Mouse (Mus musculus) mature B cell (primary cell): ENCODE measurements around the gene Dapl1.

Source experiments
- in situ Hi-C: fragments of 300-500 bp; cut with MboI; formaldehyde crosslinking; loops from 2 replicates; pipeline ENCODE4 v1.14.3; 2019

Dapl1 gene

GRCm38 (mm10) chr2:59484438-59484837 is at the start of gene Dapl1:
Dapl1 (plus strand) TSS chr2:59484653.
- in situ Hi-C loops: no loop called here

DNA sequence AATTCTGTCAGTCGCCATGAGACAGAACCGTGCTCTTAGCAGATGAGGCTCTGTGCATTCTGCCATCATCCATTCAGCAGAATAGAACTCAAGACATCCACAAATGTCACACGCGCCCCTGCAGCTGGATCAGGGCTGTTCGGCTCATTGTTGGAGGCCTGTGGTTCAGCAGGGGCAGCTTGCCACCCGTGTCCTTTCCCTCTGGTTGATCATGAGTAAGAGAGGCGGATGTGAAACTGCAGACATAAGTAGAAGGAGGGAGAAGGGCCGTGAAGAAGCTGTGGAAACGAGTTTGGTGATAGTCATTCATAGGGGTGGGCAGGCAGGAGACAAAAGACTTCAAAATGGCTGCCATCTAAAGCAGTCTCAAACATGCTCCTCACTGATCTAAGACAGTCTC is 49.6 kb upstream of the Dapl1 start:
- in situ Hi-C loops: no loop called here

DNA sequence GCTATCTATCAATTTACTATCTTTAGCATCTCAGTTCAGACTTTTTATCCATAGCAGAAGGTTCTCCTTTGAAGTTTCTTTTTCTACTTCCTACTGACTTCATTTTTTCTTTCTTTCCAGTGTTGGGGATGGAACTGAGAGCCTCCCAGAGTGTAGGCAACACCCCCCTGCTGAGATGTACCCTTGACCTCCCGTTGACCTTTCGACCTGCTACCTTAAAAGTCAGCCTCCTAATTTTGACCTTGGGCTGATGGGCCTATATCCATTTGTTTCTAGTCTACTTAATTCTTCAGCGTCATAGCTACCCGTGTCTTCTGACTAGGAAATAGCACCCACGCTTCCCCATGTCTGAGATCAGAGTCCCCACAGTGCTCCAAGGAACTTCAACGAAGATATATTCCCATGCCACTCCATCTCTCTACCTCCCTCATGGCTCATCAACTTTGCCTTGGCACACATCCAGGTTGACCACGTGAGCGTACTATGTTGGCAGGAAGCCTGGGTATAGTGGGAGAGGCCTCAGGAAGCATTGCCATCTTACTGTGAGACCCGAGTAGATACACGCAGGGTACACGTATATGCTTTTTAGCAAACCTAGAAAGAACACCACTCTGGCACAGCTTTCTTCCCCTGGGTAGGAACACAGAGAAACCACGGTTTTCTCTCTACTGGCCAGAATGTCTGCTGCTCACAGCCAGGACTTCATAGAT is 46.6 kb upstream of the Dapl1 start:
- in situ Hi-C loops: no loop called here

DNA sequence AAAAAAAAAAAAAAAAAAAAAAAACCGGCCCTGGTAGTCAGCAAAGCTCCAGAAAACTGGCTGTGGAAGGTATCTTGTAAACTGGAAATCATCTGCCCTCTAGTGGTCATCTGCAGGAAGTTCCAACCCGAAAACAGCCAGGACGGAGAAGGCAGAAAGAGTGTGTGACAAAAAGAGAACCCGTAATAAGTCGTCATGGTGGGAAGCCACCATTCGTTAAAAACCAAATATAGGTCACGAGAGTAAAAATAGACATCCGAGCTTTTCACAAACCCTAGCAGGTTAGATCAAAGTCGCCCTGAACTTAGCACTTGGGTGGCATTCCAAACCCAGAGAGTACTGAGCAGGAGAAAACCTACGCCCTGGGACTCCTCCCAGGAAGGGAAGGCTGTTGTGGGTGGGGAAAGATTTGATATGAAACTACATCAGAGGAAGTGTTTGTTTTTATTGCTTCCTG is 45.9 kb upstream of the Dapl1 start:
- in situ Hi-C loops: no loop called here

DNA sequence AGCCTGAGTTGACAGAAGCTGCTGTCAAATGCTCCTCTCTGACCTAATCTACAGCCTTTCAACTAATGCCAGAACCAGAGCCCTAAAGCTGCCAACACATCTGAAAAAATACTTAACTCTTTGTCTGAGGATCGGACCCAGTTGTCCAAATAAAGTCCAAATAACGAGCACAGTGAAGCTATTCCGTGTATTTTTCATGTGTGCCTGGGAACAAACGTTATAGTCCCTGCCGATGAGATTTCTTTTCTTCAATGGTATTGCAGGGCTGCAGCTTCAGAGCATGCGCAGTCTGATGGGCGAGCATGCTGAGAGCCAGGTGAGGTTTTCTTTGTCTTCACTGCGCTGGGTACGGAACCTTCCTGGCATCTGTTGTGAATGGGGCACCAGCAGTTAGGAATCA is 44.6 kb upstream of the Dapl1 start:
- in situ Hi-C loops: no loop called here

DNA sequence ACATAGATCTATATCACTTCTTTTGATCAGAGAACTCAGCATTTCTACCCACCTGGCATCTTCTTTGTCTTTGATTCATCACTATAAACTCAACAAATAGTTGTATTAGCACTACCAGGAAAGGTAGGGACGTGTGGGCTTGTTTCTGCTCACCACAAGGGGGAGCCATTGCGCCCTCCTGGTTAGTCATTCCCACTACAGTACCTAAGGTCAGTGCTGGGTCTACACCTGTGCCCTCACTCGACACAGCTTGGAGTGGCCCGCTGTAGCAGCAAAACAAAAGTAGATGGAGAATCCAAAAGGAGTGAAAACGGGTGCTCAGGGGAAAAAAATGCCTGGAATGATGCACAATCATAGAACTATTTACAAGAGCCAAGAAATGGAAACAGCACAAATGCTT is 44.0 kb upstream of the Dapl1 start:
- in situ Hi-C loops: no loop called here

DNA sequence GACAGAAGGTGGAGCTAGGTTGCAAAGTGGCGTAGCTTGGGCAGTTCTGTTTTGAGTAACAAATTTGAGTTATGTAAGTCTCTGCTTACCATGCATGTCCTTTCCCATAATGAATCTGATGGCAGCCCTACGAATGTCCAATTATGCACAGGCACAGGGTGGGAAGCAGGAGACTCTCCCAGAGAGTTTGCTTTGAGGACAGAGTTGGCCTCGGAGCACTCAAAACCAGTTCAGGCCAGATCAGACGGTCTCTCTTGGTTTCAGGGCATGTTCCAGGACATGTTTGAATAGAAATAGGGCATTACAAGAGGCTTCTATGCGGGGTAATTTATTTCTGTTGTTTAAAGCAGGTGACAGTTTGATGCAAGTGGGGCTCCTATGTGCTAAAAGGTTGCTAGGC is 42.8 kb upstream of the Dapl1 start:
- in situ Hi-C loops: no loop called here

- in situ Hi-C loops: no loop called here
These were observed 37.8 kb upstream of the Dapl1 start for GRCm38 (mm10) chr2:59446671-59447070.

DNA sequence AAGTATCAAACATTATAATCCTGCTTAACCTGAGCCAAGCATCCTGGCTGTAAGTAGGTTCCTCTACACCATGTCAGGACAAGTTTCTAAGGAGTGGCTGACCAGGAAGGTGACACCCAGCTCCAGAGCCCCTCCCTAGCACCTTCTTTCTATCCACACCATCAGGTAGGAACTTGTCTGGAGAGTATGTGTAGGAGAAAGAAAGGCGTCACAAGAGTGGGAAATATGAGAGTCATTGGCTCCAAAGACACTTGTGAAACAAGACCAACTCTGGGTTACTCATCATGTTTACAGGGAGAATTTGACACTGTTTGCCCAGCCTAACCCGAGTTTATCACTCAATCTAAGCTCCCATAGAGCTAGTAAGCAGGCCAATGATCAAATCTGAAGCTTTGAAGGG is 36.7 kb upstream of the Dapl1 start:
- in situ Hi-C loops: no loop called here

- in situ Hi-C loops: no loop called here
These were observed 35.9 kb upstream of the Dapl1 start for GRCm38 (mm10) chr2:59448516-59448915.

- in situ Hi-C loops: no loop called here
These were observed 35.5 kb upstream of the Dapl1 start for GRCm38 (mm10) chr2:59448921-59449320.

GRCm38 (mm10) chr2:59451675-59452074 is 32.8 kb upstream of the Dapl1 start:
- in situ Hi-C loops: no loop called here

- in situ Hi-C loops: no loop called here
These were observed 32.4 kb upstream of the Dapl1 start for GRCm38 (mm10) chr2:59452102-59452501.

- in situ Hi-C loops: no loop called here
These were observed 22.4 kb upstream of the Dapl1 start for GRCm38 (mm10) chr2:59462086-59462485.

GRCm38 (mm10) chr2:59463428-59464182 is 20.8 kb upstream of the Dapl1 start:
- in situ Hi-C loops: no loop called here

DNA sequence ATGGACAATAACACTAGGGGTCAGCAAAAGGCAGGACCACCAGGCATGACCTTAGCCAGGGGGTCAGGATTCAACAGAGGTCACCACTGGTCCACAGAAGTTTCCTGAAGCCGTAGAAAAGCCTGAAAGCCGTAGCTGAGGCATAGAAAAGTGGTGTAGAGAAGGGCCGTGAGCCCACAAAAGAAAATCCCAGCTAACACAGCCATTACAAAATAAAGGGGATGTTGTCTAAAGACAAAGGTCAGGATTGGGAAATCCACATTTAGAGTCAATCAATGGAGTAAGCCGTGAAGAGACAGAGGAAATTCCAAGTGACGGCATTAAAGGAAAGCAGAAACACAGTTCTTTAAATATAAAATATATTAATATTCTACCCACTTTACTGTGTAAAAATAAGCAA is 18.8 kb upstream of the Dapl1 start:
- in situ Hi-C loops: no loop called here

- in situ Hi-C loops: no loop called here
These were observed 18.1 kb upstream of the Dapl1 start for GRCm38 (mm10) chr2:59466358-59466757.

DNA sequence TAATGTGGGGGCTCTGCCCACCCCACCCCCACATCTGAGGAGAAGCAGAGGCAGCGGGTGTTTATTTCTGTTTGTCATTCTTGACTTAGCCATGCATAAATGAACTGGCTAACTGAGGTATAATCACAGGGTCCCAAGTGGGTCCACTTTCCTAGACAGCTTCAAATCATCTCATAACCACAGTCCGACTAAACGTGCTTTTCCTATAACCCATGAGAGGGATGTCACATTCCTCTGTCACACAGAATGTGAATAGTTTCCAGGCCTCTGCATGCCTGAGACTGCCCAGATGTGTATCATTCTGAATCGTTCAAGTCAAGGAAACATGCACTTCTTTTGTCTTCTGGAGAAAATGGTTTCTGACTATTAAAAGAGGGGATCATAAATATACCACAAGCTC is 17.4 kb upstream of the Dapl1 start:
- in situ Hi-C loops: no loop called here

DNA sequence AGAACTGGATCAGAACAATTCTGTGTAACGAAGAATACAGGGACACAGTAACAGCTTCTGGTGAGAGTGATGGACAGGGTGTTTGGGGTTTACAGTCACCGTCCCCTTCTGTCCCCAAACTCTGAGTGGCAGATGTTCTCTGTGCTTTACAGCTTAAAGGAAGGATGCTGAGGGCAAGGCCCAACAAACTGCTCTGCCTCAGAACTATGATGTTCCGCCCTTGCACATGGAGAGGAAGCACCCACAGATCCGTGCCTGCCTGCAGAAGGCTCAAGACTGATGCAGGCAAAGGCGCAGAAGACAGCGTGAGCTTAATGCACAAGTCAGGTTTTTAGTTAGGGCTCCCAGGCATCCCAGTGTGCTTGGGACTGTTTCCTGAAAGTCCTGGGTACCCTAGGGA is 16.5 kb upstream of the Dapl1 start:
- in situ Hi-C loops: no loop called here

- in situ Hi-C loops: no loop called here
These were observed 14.7 kb upstream of the Dapl1 start for GRCm38 (mm10) chr2:59469590-59470245.

GRCm38 (mm10) chr2:59470326-59471031 is 14.0 kb upstream of the Dapl1 start:
- in situ Hi-C loops: no loop called here
